Mouse (Mus musculus) forebrain, postnatal 0 days (tissue): Measurements from ENCODE around the gene Rnf111. TPM values are rescaled to one million over a fixed set of nuclear protein-coding genes. Genes with fewer than 3 reads are reported as not detected.

Source experiments
- ATAC-seq: fragments of 200-750 bp; cut with Nextera tagmentation; 2 replicates; pipeline ENCODE4 v1.8.0; 2017; ENCODE audit warnings: mild to moderate bottlenecking, moderate library complexity
- DNase-seq: peaks from one replicate; pipeline ENCODE4 v3.0.0-alpha.2; 2015
- H3K27ac ChIP-seq: fragments of 300-500 bp; sonication (generic); 2 replicates; pipeline ENCODE4 v1.5.1; 2014; ENCODE audit warnings: low read depth, mild to moderate bottlenecking, antibody characterized with exemption, low read length, moderate library complexity, mixed read lengths
- H3K27me3 ChIP-seq: fragments of 300-500 bp; sonication (generic); 2 replicates; pipeline ENCODE4 v1.6.1; 2014; ENCODE audit warnings: mild to moderate bottlenecking, low read length, mixed read lengths; ENCODE audit not compliant: insufficient read depth
- H3K36me3 ChIP-seq: fragments of 300-500 bp; sonication (generic); 2 replicates; pipeline ENCODE4 v1.6.1; 2014; ENCODE audit warnings: mild to moderate bottlenecking, moderate library complexity; ENCODE audit not compliant: insufficient read depth
- H3K4me1 ChIP-seq: fragments of 300-500 bp; sonication (generic); 2 replicates; pipeline ENCODE4 v1.6.1; 2014; ENCODE audit warnings: antibody characterized with exemption; ENCODE audit not compliant: insufficient read depth
- H3K4me2 ChIP-seq: fragments of 300-500 bp; sonication (generic); 2 replicates; pipeline ENCODE4 v1.6.1; 2014; ENCODE audit warnings: low read depth, mild to moderate bottlenecking, moderate library complexity
- H3K4me3 ChIP-seq: fragments of 300-500 bp; sonication (generic); 2 replicates; pipeline ENCODE4 v1.5.1; 2014; ENCODE audit warnings: low read depth, low read length, mixed read lengths
- H3K9ac ChIP-seq: fragments of 300-500 bp; sonication (generic); 2 replicates; pipeline ENCODE4 v1.6.1; 2014; ENCODE audit warnings: mild to moderate bottlenecking
- H3K9me3 ChIP-seq: fragments of 300-500 bp; sonication (generic); 2 replicates; pipeline ENCODE4 v1.6.1; 2016; ENCODE audit warnings: low read length
- CTCF ChIP-seq: sonication (generic); IDR thresholded peaks from 2 replicates; pipeline ENCODE4 v1.5.1; 2016; ENCODE audit warnings: antibody characterized with exemption, control low read depth, low read depth
- WGBS: fragments of 180-500 bp; shearing (Covaris S2); extraction: QIAGEN DNeasy Blood & Tissue Kit; methylation state at CpG from one replicate; pipeline ENCODE4 v1.1.7; 2014; 5-methylcytosine and 5-hydroxymethylcytosine counted together
- polyA plus RNA-seq: library from polyadenylated mRNA; unstranded; fragments of >200 nt; fragmentation: Nextera tagmentation; extraction: Ambion mirVana; gene quantifications from 2 replicates; pipeline ENCODE4 v1.2.1, GENCODE M21; 2015
- total RNA-seq: library from RNA; depleted of rRNA; stranded (reverse); fragments of >200 nt; gene quantifications from 2 replicates; pipeline ENCODE4 v1.2.3, GENCODE M21; 2014

Gene Rnf111
- total and polyA plus RNA-seq, 2 experiments from 2014 or later: 18.7 to 40.5 TPM

DNA sequence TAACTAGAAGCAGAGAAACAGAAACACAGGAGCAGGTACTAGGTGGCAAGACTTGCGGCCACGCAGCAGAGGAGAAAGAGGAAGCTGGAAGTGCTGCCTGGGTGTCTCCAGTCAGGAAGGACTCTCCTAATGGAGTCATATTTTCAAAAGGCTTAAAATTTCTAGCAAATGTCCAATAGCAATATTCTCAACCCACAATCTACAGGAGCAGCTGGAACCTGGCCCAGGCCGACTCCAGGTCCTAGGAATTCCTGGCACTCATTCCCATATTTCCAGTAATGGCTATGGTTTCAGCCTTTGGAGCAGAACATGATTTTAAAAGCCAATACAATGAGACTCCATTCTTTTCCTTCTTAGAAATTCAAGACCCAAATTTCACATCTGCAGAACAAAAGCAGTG is 114.0 kb downstream of the Rnf111 start:
- DNase-seq (no peak), ATAC-seq (no peak)
- Histone ChIP-seq H3K4me3 (no peak overlapping the region), H3K4me1 (no peaks in the 10 kb centered on the region), H3K36me3 (no peaks in the 10 kb centered on the region), H3K9me3 (no peaks in the 10 kb centered on the region), H3K27me3 (no peaks in the 10 kb centered on the region), H3K9ac (no peak overlapping the region), H3K4me2 (no peak overlapping the region), H3K27ac (no peak overlapping the region)
- no peak for TF ChIP-seq CTCF
- whole genome bisulfite sequencing: 85% methylated on average over 3 of the region's 3 CpGs

DNA sequence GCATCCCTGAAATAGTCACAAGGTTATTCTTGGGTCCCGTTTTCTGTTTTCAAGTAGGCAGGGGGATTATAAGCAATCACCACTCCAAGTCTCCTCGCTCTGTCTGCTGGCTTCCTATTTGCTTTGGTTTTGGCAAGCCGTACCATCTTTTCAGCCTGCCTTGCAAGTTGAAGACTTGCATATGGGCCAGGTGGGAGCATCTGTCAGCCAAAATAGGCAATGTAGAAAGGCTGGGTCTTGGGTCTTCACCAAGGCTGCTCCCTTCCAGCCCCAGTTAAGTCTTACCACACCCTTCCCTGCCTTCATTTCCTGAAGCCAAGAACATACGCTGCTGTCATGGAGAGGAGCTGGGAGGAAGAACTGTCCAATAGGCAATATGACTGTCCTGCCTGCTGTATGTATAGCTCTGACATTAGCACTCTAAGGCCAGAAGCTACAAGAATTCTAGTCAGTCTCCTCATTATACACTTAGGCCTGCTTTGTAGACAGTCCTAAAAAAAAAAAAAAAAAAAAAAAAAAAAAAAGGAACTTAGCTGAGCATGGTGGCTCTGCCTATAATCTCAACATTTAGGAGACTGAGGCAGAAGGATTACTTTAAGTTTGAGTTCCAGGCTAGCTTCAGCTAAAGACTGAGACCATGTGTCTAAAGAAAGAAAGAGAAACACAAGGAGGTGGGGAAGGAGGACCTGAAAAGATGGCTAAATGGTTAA is 116.0 kb downstream of the Rnf111 start:
- no peak overlapping the region for H3K4me2 ChIP-seq
- H3K4me3 ChIP-seq: no peak overlapping the region
- H3K4me1 ChIP-seq: no peaks in the 10 kb centered on the region
- DNase-seq (peak; percentile 52), ATAC-seq (peak; percentile 12; the same call in 1 of the 2 replicates)
- H3K36me3 ChIP-seq: no peaks in the 10 kb centered on the region
- H3K9ac ChIP-seq: no peak overlapping the region
- no peaks in the 10 kb centered on the region for H3K27me3 ChIP-seq
- TF ChIP-seq CTCF: no peak
- no peaks in the 10 kb centered on the region for H3K9me3 ChIP-seq
- WGBS: 65% methylated on average over 4 of the region's 4 CpGs
- H3K27ac ChIP-seq: no peak overlapping the region

DNA sequence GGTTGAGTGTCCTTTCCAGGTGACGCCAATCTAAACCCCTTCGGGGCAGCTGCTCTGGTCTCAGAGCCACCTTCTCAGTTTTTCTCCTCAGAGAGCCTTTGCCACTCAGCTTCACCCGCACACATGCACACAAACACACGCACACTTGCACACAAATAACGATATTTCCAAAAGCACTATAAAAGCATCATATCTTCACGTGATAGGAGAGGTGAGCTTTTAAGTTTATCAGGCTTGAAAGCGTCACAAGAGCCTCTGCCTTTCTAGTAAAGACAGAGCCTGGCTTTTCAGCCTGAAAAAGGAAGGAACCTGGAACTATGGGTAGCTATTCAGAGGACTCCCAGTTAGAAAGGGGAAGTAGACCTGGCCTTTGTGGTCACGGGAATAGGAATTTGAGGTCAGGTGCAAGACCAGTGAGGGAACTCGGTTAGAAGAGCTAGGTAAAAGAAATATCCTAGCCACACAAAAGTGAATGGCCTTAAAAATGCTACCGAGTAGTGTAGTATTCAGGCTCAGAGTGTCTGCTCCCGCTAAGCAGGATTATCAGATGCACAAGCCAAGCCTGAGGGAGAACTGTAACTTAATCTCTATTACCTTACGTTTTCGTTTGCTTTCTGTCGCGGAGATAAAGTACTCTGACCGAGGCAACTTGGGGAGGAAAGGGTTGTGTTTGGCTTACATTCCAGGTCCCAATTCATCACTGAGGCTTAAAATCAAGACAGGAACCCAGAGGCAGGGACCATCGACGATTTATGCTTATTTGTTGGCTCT is 118.4 kb downstream of the Rnf111 start:
- Histone ChIP-seq H3K4me3 (no peak overlapping the region), H3K9ac (no peak overlapping the region), H3K4me2 (no peak overlapping the region), H3K4me1 (no peaks in the 10 kb centered on the region), H3K27me3 (no peaks in the 10 kb centered on the region), H3K27ac (no peak overlapping the region), H3K36me3 (no peaks in the 10 kb centered on the region), H3K9me3 (no peaks in the 10 kb centered on the region)
- DNase-seq (no peak), ATAC-seq (no peak)
- WGBS: 91% methylated on average over 18 of the region's 18 CpGs
- TF ChIP-seq CTCF: no peak

DNA sequence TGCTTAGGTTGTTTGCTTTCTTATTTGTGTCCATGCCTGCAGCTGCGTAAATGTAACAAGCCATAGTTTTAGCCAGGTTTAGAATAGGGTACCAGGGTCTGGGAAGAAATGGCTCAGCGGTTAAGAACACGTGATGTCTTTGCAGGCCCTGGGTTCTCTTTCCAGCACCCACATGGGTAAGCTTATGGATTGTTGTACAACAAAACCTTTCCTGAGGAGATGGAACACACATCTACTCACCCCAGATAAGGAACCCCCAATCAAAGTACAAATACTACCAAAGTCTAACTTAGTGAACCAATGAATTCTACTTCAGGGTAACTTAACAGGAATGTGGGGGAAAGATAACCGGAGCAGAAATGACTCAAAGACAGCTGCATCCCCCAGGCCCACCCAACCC is 119.0 kb downstream of the Rnf111 start:
- Histone ChIP-seq H3K4me3 (no peak overlapping the region), H3K9ac (no peak overlapping the region), H3K4me1 (no peaks in the 10 kb centered on the region), H3K9me3 (no peaks in the 10 kb centered on the region), H3K27ac (no peak overlapping the region), H3K36me3 (no peaks in the 10 kb centered on the region), H3K27me3 (no peaks in the 10 kb centered on the region), H3K4me2 (no peak overlapping the region)
- no peak for TF ChIP-seq CTCF
- no peak for ATAC-seq
- 95% methylated on average over 4 of the region's 4 CpGs for WGBS
- DNase-seq: no peak

DNA sequence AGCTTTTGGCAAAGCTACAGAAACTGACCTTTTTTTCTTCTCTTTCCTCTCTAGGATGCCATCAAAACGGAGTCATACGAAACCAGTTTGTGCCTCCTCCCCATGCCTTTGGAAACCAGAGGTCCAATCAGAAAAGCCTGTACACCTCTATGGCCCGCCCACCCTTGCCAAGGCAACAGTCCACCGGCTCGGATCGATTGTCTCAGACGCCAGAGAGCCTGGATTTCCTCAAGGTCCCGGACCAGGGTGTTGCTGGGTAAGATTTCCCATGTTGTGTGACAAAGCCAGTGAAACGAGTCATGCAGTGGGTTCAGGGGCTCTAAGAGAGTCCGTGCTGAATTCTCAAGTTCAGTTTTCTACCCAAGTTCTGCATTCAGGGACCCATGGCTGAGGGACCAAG is 119.8 kb downstream of the Rnf111 start:
- H3K4me1 ChIP-seq: no peaks in the 10 kb centered on the region
- 74% methylated on average over 10 of the region's 10 CpGs for WGBS
- DNase-seq: no peak
- H3K9ac ChIP-seq: no peak overlapping the region
- no peak overlapping the region for H3K4me3 ChIP-seq
- H3K36me3 ChIP-seq: no peaks in the 10 kb centered on the region
- H3K27me3 ChIP-seq: no peaks in the 10 kb centered on the region
- no peaks in the 10 kb centered on the region for H3K9me3 ChIP-seq
- no peak overlapping the region for H3K4me2 ChIP-seq
- no peak for TF ChIP-seq CTCF
- no peak for ATAC-seq
- no peak overlapping the region for H3K27ac ChIP-seq

DNA sequence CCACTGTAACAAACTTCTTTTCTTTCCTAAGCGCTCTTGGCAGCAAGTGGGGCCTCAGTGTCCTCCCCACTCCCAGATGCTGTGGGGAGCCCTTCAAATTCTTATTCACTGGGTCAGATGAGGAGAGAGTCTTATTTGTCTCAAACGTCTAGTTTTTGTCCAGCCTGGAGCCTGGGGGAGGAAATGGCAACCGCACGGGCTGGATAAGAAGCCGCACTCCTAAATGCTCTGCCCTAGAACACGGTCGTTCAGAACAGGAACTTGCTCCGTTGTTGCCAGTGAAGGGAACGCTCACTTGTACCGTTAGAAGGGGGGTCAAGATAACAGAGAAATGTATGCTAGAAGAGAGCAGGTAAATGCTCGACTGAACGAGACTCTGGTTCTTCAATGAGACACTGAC is 121.4 kb downstream of the Rnf111 start:
- no peak for TF ChIP-seq CTCF
- Histone ChIP-seq H3K27ac (no peak overlapping the region), H3K9ac (no peak overlapping the region), H3K4me1 (no peaks in the 10 kb centered on the region), H3K4me3 (no peak overlapping the region), H3K4me2 (no peak overlapping the region), H3K27me3 (no peaks in the 10 kb centered on the region), H3K36me3 (no peaks in the 10 kb centered on the region), H3K9me3 (no peaks in the 10 kb centered on the region)
- WGBS: 77% methylated on average over 12 of the region's 12 CpGs
- no peak for DNase-seq
- ATAC-seq: no peak; the same call in 1 of the 2 replicates
